ENCODE assay signal across 9 mouse cellular contexts in the genomic region with DNA sequence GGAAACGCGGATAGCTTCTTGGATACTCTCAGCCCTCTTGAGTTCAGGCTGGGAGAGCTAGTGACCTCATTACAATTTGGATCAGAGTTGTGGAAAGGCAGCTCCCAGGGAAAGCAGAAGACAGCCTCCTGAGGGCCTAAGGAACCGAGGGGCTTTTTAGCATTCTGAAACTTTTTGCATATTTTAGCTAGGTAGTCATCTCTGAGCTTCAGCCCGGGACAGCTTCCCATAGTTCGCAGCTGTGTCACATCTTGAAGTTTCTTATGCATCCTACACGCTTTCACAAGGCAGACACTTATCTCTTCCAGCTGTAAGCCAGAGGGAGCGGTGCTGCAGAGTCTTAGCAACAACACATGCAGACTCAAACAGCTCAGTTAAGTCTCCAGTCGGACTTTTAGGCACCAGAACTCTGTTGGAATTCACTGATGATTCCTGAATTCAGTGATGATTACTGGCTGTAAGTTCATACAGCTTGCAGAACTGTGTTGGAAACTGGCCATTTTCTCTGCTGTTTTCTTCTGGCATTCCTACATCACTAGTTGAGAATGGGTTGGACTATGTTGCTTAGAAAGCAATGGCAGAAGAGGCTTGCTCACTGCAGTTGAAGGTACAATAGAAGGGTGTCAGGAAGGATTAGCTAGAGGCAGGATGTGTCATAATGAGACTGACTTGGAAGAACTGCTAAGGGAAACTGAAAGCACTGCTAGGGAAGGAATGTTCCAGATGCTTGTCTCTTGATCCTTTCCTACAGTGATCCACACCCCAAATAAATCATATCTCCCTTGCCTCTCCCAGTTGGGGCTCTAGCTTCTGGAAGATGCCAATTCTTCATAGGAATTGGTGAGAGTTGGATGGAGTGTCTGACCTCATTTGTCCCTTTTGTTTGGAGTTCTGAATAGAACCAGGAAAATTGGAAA.
DNase-seq lines count a peak whose midpoint lies in the region; ATAC-seq and TF ChIP-seq lines count a peak whose summit lies in the region.
"Had no signal": no experiment of that assay in that cellular context is flagged by ENCODE, and none has a peak within 500 bp of the region (broad histone marks: within the 10 kb centered on the region; RNA-seq: fewer than 3 reads in every experiment).

No protein-coding gene starts in this region.

- no peaks in the 10 kb centered on the region; the same call in 1 of the 2 replicates for H3K27me3 ChIP-seq in midbrain, embryonic 15.5 days (replicated peaks)
- no peaks in the 10 kb centered on the region for H3K27me3 ChIP-seq in forebrain, embryonic 13.5 days

- no peak for ATAC-seq in midbrain, embryonic 15.5 days (replicated peaks)
- ATAC-seq in forebrain, embryonic 13.5 days: no peak

- H3K36me3 ChIP-seq in midbrain, embryonic 15.5 days (replicated peaks): no peaks in the 10 kb centered on the region
- H3K36me3 ChIP-seq in forebrain, embryonic 13.5 days (ENCODE audit: poor library complexity, severe bottlenecking): no peaks in the 10 kb centered on the region

- H3K4me3 ChIP-seq in layer of hippocampus, adult 2 months: no peak overlapping the region
- H3K4me3 ChIP-seq in midbrain, embryonic 15.5 days: no peak overlapping the region
- H3K4me3 ChIP-seq in forebrain, embryonic 13.5 days: no peak overlapping the region

- intact Hi-C loops in heart, postnatal 25 days (cut with DNase I): no loop called here

- peak overlapping the region; percentile 55 for H3K27ac ChIP-seq in layer of hippocampus, adult 2 months
- H3K27ac ChIP-seq in midbrain, embryonic 15.5 days: no peak overlapping the region
- H3K27ac ChIP-seq in forebrain, embryonic 13.5 days: no peak overlapping the region

- H3K4me2 ChIP-seq in midbrain, embryonic 15.5 days: no peak overlapping the region
- no peak overlapping the region for H3K4me2 ChIP-seq in forebrain, embryonic 13.5 days

- TF ChIP-seq CTCF in layer of hippocampus, adult 2 months (conservative IDR thresholded peaks at IDR 0.05): no peak

- WGBS in midbrain, embryonic 15.5 days: 56% methylated on average over 8 of the region's 8 CpGs
- WGBS in forebrain, embryonic 13.5 days: 50% methylated on average over 8 of the region's 8 CpGs

- no peaks in the 10 kb centered on the region for H3K4me1 ChIP-seq in midbrain, embryonic 15.5 days
- no peaks in the 10 kb centered on the region for H3K4me1 ChIP-seq in forebrain, embryonic 13.5 days

- no peak overlapping the region for H3K9ac ChIP-seq in midbrain, embryonic 15.5 days
- no peak overlapping the region for H3K9ac ChIP-seq in forebrain, embryonic 13.5 days

- no peak for DNase-seq in layer of hippocampus, adult 2 months (ENCODE audit: low spot score in 2 of 2)
- no peak for DNase-seq in layer of hippocampus, postnatal 25 days (ENCODE audit: extremely low spot score in 1 of 2, low spot score in 1 of 2)
- DNase-seq in fibroblast of lung, adult 2 months (ENCODE audit: low read depth): peak; percentile 27
- peak; percentile 22 for DNase-seq in heart, postnatal 25 days (ENCODE audit: low spot score)
- DNase-seq in right cerebral cortex, postnatal 36 days (ENCODE audit: low spot score in 2 of 2): peak; percentile 3 to 7
- no peak for DNase-seq in layer of hippocampus, adult 9-11 months
- DNase-seq: kidney, postnatal 25 days had no signal

- H3K9me3 ChIP-seq in midbrain, embryonic 15.5 days: no peaks in the 10 kb centered on the region
- no peaks in the 10 kb centered on the region for H3K9me3 ChIP-seq in forebrain, embryonic 13.5 days (replicated peaks)

Comparison
In these comparisons a context has a peak if more than half of its experiments do, and no peak if none do; other contexts are left out.
1. DNase-seq: peak in fibroblast of lung, adult 2 months (single experiment), heart, postnatal 25 days (single experiment) and right cerebral cortex, postnatal 36 days (2 of 2); none in layer of hippocampus, adult 2 months (0 of 2), layer of hippocampus, postnatal 25 days (0 of 2) and layer of hippocampus, adult 9-11 months (single experiment).